Mouse (Mus musculus) liver, embryonic 14.5 days (tissue): ENCODE results near the gene Rpl18.

Experiments
- CTCF ChIP-seq: IDR thresholded peaks from 2 replicates; pipeline ENCODE4 v1.5.1; 2016; ENCODE audit warnings: antibody characterized with exemption, low read depth, control low read depth
- EP300 ChIP-seq: IDR thresholded peaks from 2 replicates; pipeline ENCODE4 v1.6.1; 2016; ENCODE audit warnings: antibody characterized with exemption, low read depth

GRCm38 (mm10) chr7:45689800-45690199 is 25.5 kb upstream of the Rpl18 start:
- TF ChIP-seq CTCF, result no peak
- TF ChIP-seq EP300, result no peak
